Mouse (Mus musculus): ENCODE data around the gene Bud31. TPM values are rescaled to one million over a fixed set of nuclear protein-coding genes. Genes with fewer than 3 reads are reported as not detected.
A peak's percentile ranks its signal among the peaks of the same experiment; 100 is the strongest.
"Not testable (repeated sequence)": the region's sequence is repeated elsewhere in the genome, so short reads cannot be mapped to it uniquely, and the experiment has no call there.

The Bud31 gene
- total RNA-seq (2014; fragmentation: Nextera tagmentation) (108 and 163 TPM in 2 replicates), total RNA-seq (2017) (194 and 205 TPM in 2 replicates)

DNA sequence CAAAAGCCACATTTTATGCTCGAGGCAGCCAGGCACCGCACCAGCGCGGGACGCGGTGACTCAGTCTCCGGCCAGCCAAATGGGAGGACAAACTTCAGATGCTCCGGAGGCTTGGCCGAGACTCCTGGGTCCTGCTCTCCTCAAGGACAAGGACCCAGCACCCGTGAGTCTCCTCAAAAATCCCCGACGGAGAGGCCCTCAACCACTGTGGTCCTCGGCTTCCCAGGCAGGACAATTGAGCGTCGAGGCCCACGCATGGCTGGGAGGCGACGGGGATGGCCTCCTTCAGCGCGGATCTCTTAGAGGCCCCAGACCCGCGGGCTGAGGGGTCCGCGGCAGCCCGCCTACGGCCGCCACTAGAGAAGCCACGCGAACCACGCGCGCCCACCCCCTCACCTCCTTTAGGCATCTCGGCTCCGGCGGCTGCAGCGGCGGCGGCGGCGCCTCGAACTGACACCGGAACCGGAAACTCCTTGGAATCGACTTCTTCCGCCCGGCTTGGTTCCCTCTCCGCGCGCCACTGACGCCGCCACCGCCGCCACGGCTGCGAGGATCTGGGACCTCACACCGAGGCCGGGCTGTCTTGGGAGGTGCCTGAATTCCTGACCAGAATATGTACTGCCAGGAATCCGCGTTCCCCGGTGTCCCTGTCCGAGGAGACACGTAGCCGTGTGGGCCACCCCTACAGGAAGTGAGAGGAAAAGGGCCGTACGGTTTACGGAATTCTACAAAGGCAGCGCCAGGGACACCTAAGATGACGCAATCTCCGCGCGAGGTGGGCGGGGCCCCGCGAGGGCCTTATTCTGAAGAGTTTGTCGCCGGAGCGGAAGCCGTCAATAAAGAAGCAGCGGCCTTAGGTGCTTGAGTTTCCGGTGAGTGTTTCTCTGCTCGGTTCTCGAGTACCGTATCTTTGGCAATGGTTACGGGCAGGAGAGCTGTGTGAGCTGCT is at the start of gene Bud31, which contains the start of gene Pdap1:
Gene Bud31, plus strand, starts transcription at position 792 of the 949 bp plus-strand sequence.
Gene Pdap1, minus strand, starts transcription at position 668 of the 949 bp plus-strand sequence.
- peak; percentile 90 for ATAC-seq (replicated peaks; ENCODE audit: poor library complexity, severe bottlenecking)

DNA sequence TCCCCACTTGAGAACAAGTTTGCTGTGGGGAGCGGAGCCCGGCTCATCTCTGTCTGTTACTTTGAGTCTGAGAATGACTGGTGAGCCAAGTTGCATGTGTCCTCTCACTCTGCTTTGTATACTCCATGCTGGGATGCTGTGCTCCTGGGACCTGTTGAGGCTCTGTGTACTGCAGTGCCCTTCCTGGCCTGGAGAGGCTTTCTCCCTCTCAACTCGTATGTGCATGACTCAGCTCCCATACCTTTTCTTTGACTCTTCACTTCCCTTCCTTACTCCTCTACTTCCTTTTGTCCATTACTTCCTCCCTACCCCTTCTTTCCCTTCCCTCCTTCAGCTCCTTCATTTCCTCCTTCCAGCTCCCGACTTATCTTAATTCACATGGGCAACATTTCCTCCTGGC is 44.0 kb upstream of the Bud31 start:
- ATAC-seq (replicated peaks; ENCODE audit: poor library complexity, severe bottlenecking): no peak

DNA sequence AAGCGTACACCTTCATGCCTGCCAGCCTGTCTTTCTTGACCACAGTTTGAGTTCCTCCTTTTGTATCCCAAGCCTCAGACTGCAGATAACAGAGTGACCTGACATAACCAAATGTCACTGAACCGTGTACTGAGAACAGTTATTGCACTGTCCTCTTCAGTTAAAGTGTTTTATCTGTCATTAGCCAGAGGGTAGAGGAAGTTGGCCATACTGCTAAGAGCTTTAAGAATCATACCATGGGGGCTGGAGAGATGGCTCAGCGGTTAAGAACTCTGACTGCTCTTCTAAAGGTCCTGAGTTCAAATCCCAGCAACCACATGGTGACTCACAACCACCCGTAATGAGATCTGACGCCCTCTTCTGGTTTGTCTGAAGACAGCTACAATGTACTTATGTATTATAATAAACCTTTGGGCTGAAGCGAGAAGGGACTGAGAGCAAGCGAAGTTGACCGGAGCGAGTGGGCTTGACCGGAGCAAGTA is 41.8 kb upstream of the Bud31 start:
- ATAC-seq (replicated peaks; ENCODE audit: poor library complexity, severe bottlenecking): peak; percentile 87

DNA sequence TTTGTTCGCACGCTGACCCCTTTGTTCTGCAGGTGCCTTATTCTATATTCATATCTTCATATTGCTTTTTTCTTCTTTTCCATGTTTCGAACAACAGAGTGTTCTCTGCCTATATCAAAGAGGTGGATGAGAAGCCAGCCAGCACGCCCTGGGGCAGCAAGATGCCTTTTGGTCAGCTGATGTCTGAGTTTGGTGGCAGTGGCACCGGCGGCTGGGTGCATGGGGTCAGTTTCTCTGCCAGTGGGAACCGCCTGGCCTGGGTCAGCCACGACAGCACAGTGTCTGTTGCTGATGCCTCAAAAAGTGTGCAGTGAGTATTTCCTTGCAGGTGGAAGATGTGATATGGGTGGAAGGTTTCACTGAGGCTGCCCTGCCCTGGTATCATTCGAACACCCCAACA is 39.2 kb upstream of the Bud31 start:
- ATAC-seq (replicated peaks; ENCODE audit: poor library complexity, severe bottlenecking): no peak

DNA sequence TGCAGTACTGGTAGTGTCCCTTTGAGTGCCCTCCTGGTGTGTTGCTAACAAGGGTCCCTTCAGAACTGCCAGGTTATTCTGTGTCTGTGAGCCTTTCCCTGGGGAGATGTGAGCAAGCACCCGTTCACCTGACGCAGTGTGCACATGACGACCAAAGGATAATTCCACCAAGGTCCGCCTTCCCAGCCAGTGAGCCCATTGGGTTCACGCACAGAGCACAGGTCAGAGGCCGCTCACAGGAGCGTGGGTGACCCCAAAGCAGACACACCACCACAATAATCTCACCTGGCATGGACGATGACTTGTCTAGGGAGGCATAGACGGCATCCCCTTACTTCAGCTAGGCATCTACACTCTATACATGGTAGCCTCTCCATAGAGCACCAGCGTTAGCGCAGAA is 38.7 kb upstream of the Bud31 start:
- ATAC-seq (replicated peaks; ENCODE audit: poor library complexity, severe bottlenecking): not testable (repeated sequence)

DNA sequence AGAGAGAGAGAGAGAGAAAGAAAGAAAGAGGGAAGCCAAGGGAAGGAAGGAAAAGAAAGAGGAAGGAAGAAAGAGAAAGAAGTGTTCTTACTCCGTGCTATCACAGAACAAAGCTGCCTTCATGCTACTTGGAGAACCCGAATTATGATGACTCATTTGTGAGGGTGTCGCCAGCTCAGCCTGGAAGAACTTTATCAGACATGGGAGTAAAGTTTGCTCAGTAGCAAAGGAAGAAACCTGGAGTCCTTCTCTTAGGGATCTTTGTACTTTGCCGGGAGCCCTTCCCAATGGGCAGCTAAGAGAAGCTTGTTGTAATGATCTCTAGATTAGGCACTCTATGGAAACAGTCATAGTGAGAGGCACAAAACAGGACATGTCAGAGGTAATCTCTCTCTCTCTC is 37.5 kb upstream of the Bud31 start:
- ATAC-seq (replicated peaks; ENCODE audit: poor library complexity, severe bottlenecking): no peak

DNA sequence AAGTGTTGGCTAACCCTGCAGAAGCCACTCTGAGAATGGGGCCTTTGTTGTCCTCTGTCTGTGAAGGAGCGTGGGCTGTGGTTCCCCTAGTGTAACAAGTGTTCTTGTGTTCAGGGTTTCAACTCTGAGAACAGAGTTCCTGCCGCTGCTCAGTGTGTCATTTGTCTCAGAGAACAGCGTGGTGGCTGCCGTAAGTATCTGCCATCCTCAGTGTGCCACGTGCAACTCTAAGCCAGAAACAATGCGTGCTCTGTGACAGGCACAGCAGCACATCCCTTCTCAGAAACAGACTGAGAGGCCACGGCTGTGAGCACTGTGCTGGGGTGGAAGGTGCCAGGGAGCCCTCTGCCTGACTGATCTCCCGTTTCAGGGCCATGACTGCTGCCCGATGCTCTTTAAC is 35.8 kb upstream of the Bud31 start:
- ATAC-seq (replicated peaks; ENCODE audit: poor library complexity, severe bottlenecking): no peak

DNA sequence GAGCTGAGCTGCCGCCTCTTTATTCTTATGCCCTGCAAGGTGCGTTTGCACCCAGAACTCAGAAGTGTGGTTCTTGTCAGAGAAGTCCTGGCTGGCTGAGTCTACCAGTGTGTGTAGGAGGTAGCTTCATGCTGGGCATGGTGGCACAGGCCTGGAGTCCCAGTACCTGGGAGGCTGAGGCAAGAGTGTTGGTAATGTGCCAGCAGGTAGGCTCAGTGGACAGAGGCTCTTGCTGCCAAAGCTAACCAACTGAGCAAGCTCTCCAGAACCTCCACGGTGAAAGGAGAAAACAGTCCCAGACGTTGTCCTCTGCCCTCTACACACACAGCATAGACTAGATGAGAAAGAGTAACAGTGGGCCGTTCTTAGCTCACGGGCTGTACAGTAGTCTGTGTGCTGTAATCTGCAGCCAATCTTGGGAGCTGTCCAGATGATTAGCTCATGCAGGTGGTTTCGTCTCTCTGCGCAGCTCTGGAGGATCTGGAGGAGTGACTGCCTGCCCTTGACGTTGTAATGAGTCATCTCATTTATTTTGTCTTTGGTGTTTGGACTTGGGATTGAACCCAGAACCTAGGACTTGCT is 34.4 kb upstream of the Bud31 start:
- no peak for ATAC-seq (replicated peaks; ENCODE audit: poor library complexity, severe bottlenecking)

DNA sequence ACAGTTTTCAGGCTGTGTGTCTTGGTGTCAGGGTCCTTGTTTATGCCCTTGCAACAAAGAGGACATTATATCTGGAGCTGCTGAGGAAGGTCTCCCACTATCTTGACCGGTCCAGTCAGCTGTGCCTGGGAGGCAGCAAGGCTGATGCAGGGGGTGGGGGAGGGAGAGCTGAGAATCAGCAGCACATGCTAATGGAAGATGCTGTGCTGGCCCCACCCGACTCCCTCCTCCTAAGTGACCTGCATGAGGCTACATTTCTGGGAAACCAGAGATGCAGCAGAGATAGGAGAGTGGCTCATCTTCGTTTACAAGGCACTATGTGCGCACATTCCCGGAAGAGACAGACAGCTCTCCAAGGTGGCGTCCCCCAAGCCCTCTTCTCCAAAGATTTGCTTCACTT is 29.8 kb upstream of the Bud31 start:
- no peak for ATAC-seq (replicated peaks; ENCODE audit: poor library complexity, severe bottlenecking)

DNA sequence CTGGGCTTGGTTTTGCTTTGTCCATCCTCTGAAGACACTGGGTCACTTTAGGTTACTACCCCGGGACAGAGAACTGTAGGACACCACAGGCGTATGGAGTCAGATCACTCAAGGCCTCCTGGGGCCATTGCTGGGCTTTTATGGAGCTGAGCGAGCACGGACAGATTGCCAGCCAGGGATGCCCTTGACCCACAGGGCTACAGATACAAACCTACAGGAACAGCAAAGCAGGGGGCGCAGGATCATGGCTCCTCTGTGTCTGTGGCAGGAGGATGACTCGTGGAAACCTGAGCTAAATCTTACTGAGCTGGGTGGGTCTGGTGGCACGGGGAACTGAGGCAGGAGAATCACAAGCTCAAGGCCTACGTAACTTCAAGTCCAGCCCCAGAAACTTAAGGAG is 27.6 kb upstream of the Bud31 start:
- no peak for ATAC-seq (replicated peaks; ENCODE audit: poor library complexity, severe bottlenecking)

DNA sequence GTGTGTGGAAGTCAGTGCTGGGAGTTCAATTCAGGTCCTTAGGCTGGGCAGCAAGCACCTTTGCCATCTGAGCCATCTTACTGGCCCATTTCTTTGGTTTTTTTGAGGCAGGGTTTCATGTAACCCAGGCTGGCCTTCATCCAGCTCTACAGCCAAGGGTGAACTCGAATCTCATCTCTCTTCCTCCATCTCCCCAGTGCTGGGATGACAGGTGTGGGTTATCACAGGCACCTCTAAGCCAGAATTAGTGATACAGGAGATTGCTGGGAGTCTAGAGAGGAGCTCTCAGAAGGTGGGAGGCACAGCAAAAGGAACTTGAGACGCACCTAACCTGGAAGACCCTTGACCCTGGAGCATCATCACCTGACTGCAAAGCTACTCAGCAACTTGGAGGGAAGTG is 26.7 kb upstream of the Bud31 start:
- no peak for ATAC-seq (replicated peaks; ENCODE audit: poor library complexity, severe bottlenecking)

DNA sequence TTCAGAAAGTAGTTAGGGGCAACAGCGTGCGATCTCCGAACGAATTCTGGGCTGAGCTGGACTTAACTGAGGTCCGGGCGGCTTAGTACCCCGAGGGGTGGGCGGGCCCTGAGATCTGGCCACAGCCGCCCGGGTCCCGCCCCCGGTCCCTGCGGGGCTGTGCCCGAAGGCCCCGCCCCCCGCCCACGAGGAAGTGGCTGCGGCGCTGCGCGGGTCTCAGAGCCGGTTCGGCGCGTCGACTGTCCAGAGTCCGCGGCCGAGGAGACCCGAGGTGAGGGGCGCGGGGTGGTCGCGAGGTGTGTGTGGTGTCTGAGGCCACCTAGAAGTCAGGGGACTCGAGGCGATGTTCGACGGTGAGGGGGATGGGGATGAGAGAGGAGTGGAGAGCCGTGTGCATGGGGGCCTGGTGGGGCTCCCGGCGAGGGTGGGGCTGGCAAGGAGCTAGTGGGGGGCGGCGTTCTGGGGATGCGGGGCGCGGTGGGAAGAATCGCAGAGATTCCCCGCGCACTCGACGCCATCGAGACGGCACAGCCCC is 26.0 kb upstream of the Bud31 start, which contains the start of gene Arpc1b:
Gene Arpc1b, plus strand, starts transcription at position 145 of the 535 bp plus-strand sequence.
- ATAC-seq (replicated peaks; ENCODE audit: poor library complexity, severe bottlenecking): peak; percentile 60

DNA sequence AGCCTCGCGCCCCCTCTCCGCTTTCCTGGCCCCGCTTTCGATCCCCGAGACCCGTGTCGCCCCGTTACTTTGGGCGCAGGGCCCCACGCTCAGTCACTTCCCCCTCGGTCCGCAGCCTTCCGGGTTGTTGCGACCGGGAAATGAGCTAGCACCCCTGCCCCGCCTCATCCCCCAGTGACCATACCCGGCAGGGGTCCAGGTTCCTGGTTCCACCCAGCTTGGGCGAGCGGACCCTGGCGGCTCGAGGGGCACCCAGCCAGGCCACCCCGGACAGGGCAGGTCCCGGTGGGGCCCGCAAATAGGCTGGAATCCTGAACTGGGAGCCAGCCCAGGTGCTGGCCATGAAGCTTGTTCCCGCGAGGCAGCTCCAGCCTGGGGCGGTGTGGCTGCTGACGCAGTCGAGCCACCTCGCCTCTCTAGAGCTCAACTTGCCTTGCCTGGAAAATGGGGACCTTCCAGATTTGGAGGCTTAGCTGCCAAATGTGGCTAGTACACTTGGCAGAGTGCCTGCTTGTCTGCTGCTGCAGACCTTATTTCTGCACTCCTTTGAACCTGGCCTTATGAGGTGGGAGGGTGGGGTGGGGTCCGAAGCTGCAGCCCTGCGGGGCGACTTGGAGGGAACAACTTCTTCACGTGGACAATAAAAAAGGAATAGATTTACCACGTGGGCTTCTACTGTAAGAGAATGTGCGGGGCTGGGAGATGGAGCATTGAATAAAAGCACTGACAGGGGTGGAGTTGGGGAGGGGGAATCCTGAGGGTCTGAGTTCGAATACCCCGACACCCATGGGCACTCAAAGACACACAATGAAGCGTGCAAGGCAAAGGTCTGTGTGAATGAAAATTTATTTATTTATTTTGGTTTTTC is 25.3 kb upstream of the Bud31 start:
- peak; percentile 62 for ATAC-seq (replicated peaks; ENCODE audit: poor library complexity, severe bottlenecking)

DNA sequence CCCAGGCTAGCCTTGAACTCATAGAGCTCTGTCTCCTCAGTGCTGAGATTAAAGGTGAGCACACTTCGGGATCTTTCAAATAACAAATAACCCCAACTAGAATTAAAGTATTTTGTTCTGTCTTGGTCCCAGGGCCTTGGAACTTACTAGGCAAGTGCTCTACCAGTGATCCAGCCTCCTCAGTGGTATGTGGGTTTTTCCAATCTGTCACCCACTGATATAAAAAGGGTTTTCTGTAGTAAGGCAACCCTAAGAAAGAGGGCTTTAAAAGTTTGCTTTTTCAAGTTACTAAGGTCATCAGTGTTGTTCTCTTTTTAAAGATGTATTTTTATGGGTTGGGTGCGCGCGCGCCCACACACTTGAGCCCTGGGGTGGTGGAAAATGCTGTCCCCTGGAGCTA is 24.4 kb upstream of the Bud31 start:
- no peak for ATAC-seq (replicated peaks; ENCODE audit: poor library complexity, severe bottlenecking)

DNA sequence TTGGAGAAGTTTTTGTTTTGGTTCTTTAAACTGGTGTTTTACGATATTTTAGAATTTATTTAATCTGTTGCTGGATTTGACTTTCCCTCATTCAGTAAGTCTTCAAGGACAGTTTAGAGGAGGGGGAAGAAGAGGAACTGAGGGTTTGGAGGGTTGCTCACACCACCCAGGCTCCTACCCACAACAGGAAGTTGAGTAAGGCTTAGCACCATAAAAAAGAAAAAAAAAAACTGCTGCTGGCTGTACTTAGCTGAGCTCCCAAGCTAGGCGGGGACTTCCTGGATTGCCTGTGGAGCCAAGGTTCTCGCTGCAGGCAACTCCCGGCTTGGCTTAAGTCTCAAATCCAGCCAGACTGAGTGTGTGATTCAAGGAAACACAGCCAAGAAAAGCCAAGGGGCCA is 23.8 kb upstream of the Bud31 start:
- peak; percentile 57 for ATAC-seq (replicated peaks; ENCODE audit: poor library complexity, severe bottlenecking)

DNA sequence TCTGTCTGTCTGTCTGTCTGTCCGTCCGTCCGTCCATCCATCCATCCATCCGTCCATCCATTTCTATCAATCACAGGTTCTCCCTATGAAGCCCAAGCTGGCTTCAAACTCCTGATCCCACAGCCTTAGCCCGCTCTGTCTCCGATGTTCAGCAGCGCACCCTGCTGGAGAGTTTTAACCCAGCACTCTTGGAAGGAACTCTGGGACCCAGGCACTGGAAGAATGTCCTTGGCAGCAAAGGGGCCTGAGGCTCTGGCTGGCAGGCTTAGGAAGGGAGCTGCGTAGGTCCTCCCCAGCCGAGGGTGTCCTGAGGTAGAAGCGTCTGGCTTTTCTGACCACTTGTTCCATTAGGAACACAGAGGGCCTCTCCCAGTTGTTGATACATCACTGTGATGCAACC is 23.2 kb upstream of the Bud31 start:
- ATAC-seq (replicated peaks; ENCODE audit: poor library complexity, severe bottlenecking): peak; percentile 9; the same call in 1 of the 2 replicates

DNA sequence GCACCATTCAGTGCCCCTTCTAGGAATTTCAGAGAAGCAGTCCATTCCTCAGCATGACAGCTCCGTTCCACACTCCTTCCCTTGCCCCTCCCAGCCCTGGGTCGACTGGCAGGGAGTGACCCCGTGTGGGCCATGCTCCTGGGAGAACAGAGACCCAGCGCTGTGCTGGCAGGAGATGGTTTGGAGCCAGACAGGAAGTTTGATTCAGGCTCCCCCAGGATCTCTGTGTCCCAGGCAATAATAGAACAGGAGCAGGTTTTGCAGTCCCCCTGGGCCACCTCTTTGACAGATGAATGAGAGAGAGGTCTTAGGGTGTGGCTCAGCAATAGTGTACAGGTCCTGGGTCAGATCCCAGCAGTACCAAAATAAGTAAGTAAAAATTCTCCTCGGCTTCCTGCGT is 22.2 kb upstream of the Bud31 start:
- no peak for ATAC-seq (replicated peaks; ENCODE audit: poor library complexity, severe bottlenecking)

DNA sequence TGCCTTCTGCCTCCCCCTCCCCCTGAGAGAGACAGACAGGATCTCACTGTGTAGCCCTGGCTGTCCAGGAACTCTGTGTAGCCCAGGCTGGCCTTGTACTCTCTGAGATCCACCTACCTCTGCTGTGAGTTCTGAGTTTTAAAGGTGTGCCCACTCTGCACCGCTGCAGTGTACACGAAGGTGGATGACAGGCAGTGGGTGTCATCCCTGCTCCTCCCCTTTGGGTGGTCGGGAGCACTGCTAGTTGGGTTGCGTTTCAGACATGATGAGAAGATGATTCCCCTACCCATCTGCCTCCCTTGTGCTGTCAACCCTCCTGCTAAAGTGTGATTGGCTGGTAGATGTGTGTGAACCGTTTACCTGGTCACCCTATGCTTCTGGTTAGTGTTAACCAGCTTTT is 21.7 kb upstream of the Bud31 start:
- ATAC-seq (replicated peaks; ENCODE audit: poor library complexity, severe bottlenecking): no peak

DNA sequence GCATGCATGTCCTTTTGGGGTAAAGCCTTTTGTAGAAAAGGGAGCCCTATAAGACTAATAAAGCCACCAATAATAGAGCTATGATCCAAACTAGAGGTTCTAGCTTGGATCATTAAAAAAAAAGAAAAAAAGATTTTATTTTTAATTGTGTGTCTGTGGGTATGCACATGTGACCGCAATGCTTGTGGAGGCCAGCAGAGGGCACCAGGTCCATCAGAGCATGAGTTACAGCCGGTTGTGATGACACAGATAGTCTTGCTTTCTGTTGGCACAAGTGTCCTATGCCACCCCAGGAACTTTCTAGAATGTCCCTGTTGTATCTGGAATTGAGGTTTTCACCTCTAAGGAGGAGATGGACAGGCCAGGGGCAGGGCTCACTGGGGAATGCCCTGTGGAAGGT is 20.8 kb upstream of the Bud31 start:
- peak; percentile 18; the same call in 1 of the 2 replicates for ATAC-seq (replicated peaks; ENCODE audit: poor library complexity, severe bottlenecking)

DNA sequence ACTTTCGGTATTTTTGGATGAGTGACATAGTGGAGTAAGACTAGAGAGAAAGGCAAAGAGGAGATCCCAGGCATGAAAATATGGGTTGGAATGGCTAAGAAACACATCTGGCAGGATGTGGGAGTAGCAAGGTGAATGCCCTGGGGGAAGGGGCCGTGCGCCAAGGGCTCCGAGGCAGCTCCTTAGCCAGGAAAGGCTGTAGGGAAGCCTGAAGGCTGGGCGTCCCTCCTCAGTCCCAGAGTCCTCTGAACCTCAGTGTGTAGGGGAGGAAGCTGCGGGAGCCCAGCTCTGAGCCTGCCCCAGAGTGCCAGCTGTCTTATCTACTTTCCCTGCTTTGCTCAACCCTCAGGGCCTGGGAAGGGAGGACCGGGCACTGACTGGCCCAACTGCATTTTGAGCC is 19.2 kb upstream of the Bud31 start:
- ATAC-seq (replicated peaks; ENCODE audit: poor library complexity, severe bottlenecking): no peak
